Mouse (Mus musculus) skeletal muscle tissue, postnatal 0 days (tissue): ENCODE measurements around the gene Gm20838. TPM values are rescaled to one million over a fixed set of nuclear protein-coding genes. Genes with fewer than 3 reads are reported as not detected.

ENCODE experiments used
- polyA plus RNA-seq: library from polyadenylated mRNA; unstranded; fragments of >200 nt; fragmentation: Nextera tagmentation; extraction: Ambion mirVana; gene quantifications from 2 replicates; pipeline ENCODE4 v1.2.1, GENCODE M21; 2015

The Gm20838 gene
- polyA plus RNA-seq: not detected in 2 replicates

GRCm38 (mm10) chrY:33543064-33543463 lies at the start of gene Gm20838:
Gm20838 (minus strand) TSS chrY:33543164.

